Mouse (Mus musculus): ENCODE measurements around the gene Zmym5.
"Not testable (repeated sequence)": the region's sequence is repeated elsewhere in the genome, so short reads cannot be mapped to it uniquely, and the experiment has no call there.

Gene Zmym5

DNA sequence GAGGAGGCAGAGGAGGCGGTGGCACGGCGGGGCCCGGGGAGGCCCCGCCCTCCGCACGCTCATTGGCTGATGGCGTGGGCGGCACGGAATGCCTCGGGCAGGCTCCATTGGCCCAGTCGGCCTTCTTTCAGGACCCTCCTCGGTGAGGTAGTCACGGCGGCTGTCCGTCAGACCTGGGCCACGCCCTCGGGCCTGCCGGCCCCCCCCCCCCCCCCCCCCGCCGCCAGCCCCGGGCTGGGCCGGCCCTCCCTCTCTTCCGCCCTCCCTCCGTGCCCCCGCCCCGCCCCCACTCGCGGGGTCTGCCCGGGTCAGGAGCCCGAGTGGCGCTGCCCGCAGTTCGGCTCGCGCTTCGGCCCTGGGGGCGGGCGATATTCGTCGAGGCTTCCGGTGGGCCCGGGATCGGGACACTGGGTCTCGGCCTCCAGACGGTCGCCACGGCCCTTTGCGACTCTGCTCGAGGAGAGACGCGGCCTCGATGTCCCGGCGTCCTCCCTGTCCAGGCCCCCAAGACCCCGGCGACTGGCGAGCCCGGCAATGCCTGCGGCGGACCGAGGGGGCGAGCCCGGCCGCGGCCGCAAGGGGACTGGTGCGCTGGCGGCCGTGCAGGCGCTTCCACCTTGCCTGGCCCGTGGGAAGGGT is at the start of gene Zmym5:
Gene Zmym5, minus strand, starts transcription at position 16 of the 639 bp plus-strand sequence.
- DNase-seq (ENCODE audit: low spot score in 2 of 2) = peak; percentile 65 to 89

- no peak for DNase-seq (ENCODE audit: low spot score in 2 of 2)
Measured at GRCm38 (mm10) chr14:56849681-56850080, 38.2 kb upstream of the Zmym5 start.

GRCm38 (mm10) chr14:56848322-56848721 is 36.8 kb upstream of the Zmym5 start:
- no peak for DNase-seq (ENCODE audit: low spot score in 2 of 2)

- DNase-seq (ENCODE audit: low spot score in 2 of 2) = no peak
Measured at GRCm38 (mm10) chr14:56844507-56844906, 33.0 kb upstream of the Zmym5 start.

DNA sequence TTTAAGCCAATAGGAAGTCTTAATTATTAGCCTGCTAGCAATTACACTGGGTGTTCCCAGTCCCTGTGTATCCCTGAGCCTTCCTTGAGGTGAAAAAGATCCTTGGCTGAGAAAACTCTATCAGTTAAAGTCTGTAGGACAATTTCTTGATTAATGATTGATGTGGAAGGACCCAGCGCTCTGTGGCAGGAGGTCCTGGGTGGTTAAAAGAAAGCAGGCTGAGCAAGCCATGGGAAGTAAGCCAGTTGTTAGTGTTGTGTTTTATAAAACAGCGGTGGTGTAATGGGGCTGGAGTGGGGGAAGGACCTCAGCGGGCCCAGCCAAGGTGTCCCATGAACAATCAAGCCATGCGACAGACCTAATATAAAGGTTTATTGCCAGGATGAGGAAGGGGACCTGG is 32.5 kb upstream of the Zmym5 start:
- no peak for DNase-seq (ENCODE audit: low spot score in 2 of 2)

DNA sequence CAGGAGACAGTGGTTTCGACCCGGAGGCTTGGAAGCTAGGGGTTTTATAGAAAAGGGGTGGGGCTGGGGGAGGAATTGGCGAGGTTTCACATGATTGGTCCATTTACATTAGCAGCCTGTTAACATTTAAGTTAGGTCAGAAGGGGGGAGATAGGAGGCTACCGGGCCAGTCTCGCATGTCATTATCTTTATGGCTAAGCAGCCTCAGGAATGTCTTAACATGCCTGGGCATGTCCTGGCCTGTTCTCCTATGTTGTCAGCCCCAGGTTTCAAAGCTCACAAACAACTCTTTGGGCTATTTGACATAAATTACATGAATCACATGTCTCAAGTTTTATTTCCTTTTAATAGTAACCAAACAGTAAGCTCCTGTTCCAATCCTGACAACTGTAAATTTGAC is 23.1 kb upstream of the Zmym5 start:
- DNase-seq (ENCODE audit: low spot score in 2 of 2) = not testable (repeated sequence)

- DNase-seq (ENCODE audit: low spot score in 2 of 2) = not testable (repeated sequence)
Measured at GRCm38 (mm10) chr14:56833211-56833610, 21.7 kb upstream of the Zmym5 start.

GRCm38 (mm10) chr14:56832563-56833113 is 21.1 kb upstream of the Zmym5 start:
- DNase-seq (ENCODE audit: low spot score in 2 of 2) = no peak

DNA sequence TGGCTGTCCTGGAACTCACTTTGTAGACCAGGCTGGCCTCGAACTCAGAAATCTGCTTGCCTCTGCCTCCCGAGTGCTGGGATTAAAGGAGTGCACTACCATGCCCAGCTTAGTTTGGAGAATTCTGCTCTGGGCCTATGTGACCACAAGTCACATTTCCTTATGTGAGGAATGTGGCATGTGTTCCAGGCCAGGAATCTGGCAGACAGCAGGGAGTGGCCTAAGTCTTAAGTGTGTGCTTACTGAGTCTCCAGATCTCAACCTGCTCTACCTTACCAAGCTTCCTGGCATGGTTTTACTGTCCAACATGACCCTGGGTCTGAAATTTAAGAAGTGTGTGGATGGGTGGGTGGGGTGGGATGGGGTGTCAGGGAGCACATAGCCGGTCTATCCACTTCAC is 20.6 kb upstream of the Zmym5 start:
- DNase-seq (ENCODE audit: low spot score in 2 of 2) = no peak

DNA sequence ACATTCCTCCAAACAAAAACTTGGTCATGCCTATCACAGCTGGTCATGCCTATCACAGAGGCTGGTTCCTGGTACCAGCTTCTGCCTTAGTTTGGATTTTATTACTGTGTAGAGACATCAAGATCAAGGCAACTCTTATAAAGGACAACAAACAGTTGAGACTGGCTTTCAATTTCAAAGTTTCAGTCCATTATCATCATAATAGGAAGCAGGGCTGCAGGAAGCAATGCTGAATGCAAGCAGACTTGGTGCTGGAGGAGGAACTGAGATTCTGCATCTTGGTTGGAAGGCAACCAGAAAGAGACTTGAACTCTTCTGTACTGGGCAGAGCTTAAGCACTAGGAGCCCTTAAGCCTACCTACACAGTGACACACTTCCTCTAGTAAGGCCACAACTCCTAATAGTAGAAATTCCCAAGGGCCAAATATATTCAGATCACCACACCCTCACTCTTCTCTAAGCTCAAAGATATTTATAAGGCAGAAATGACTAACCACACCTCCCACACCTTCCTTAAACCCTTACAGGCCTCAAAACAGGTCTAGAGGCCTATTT is 19.1 kb upstream of the Zmym5 start:
- DNase-seq (ENCODE audit: low spot score in 2 of 2) = no peak

GRCm38 (mm10) chr14:56824562-56824961 is 13.0 kb upstream of the Zmym5 start:
- DNase-seq (ENCODE audit: low spot score in 2 of 2) = no peak

DNA sequence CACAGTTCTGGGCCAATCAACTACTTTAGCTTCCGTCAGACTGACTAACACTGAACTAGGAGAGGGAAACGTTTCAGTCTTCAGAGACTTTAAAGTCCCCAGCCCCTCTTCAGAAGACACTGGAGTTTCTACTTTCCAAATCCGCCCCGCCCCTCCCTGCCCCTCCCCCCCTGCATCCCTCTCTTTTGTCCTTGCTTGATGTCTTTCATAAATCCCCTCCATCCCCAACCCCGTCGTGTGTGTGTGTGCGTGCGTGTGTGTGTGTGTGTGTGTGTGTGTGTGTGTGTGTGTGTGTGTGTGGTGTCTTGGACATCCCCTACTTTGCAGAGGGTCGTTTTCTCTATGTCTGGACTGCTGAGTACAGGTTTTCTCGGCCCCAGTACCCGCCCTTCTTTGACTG is 6.1 kb upstream of the Zmym5 start:
- DNase-seq (ENCODE audit: low spot score in 2 of 2) = no peak

- DNase-seq (ENCODE audit: low spot score in 2 of 2) = no peak
Measured at GRCm38 (mm10) chr14:56817131-56817530, 5.6 kb upstream of the Zmym5 start.

DNA sequence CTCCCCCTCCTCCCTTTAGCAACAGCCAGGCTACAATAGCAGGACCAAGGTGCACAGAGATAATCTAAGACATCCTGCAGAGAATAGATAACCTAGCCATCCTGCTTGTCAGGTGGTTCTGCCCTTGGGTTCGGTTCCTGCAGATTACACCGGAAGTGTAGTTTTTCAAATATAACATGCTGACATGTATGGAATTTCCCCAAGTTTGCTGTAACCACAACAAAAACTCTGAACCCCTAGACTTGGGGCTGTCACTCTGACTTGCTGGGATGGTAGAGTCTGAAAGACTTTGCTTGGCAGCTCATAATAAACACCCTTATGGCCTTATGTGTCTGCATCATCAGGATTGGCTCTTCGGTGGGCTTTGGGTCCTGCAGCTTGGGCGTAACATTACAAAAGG is 5.0 kb upstream of the Zmym5 start:
- no peak for DNase-seq (ENCODE audit: low spot score in 2 of 2)

- DNase-seq (ENCODE audit: low spot score in 2 of 2) = peak; percentile 44 to 75
Measured at GRCm38 (mm10) chr14:56812520-56813036, 1.1 kb upstream of the Zmym5 start.

GRCm38 (mm10) chr14:56810781-56811690 is 480 bp downstream of the Zmym5 start:
- DNase-seq (ENCODE audit: low spot score in 2 of 2) = peak in 1 of 2 experiments; percentile 28

- peak in 1 of 2 experiments; percentile 33 for DNase-seq (ENCODE audit: low spot score in 2 of 2)
Measured at GRCm38 (mm10) chr14:56793243-56793642, 18.3 kb downstream of the Zmym5 start.

GRCm38 (mm10) chr14:56784575-56784974 is 26.9 kb downstream of the Zmym5 start:
- DNase-seq (ENCODE audit: low spot score in 2 of 2) = no peak

DNA sequence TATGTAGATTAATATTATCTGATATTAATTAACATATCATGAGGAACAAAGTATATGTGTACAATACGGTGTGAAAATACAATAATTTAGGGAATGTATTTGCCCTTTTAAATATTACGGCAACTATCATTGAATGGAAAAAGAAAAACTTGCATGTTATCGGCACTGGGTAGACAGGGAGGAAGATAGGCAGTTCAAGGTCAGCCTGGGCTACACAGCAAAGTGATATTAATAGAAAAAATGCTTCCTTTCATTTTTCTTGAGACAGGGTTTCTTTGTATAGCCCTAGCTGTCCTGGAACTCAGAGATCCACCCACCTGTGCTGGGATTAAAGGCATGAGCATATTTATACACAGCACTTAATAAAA is 32.6 kb downstream of the Zmym5 start:
- DNase-seq (ENCODE audit: low spot score in 2 of 2) = no peak

GRCm38 (mm10) chr14:56778200-56778932 is 33.1 kb downstream of the Zmym5 start, which contains the start of gene Pspc1:
Gene Pspc1 (minus strand): TSS chr14:56778316.
- peak; percentile 89 to 95 for DNase-seq (ENCODE audit: low spot score in 2 of 2)

- peak; percentile 34 to 40 for DNase-seq (ENCODE audit: low spot score in 2 of 2)
Measured at GRCm38 (mm10) chr14:56777360-56778136, 34.0 kb downstream of the Zmym5 start.
